Mouse (Mus musculus) forebrain, embryonic 13.5 days (tissue): ENCODE results near the gene Ambra1. TPM values are rescaled to one million over a fixed set of nuclear protein-coding genes. Genes with fewer than 3 reads are reported as not detected.

Experiments
- ATAC-seq: fragments of 200-750 bp; cut with Nextera tagmentation; 2 replicates; pipeline ENCODE4 v1.8.0; 2017
- H3K27ac ChIP-seq: fragments of 300-500 bp; sonication (generic); 2 replicates; pipeline ENCODE4 v1.5.1; 2015; ENCODE audit warnings: inconsistent platforms, mild to moderate bottlenecking, moderate library complexity
- H3K27me3 ChIP-seq: fragments of 300-500 bp; sonication (generic); 2 replicates; pipeline ENCODE4 v1.6.1; 2015; ENCODE audit warnings: mild to moderate bottlenecking, inconsistent platforms
- H3K36me3 ChIP-seq: fragments of 300-500 bp; sonication (generic); 2 replicates; pipeline ENCODE4 v1.6.1; 2015; ENCODE audit warnings: mild to moderate bottlenecking, inconsistent platforms; ENCODE audit not compliant: poor library complexity, severe bottlenecking
- H3K4me1 ChIP-seq: fragments of 300-500 bp; sonication (generic); 2 replicates; pipeline ENCODE4 v1.6.1; 2015; ENCODE audit warnings: inconsistent platforms
- H3K4me2 ChIP-seq: fragments of 300-500 bp; sonication (generic); 2 replicates; pipeline ENCODE4 v1.6.1; 2015; ENCODE audit warnings: inconsistent platforms, mild to moderate bottlenecking, moderate library complexity
- H3K4me3 ChIP-seq: fragments of 300-500 bp; sonication (generic); 2 replicates; pipeline ENCODE4 v1.5.1; 2015; ENCODE audit warnings: mild to moderate bottlenecking, inconsistent platforms
- H3K9ac ChIP-seq: fragments of 300-500 bp; sonication (generic); 2 replicates; pipeline ENCODE4 v1.6.1; 2015; ENCODE audit warnings: mild to moderate bottlenecking, inconsistent platforms
- H3K9me3 ChIP-seq: fragments of 300-500 bp; sonication (generic); replicated peaks from 2 replicates; pipeline ENCODE4 v1.6.1; 2016; ENCODE audit warnings: inconsistent platforms
- WGBS: fragments of 180-500 bp; shearing (Covaris S2); methylation state at CpG from one replicate; pipeline ENCODE4 v1.1.7; 2015; 5-methylcytosine and 5-hydroxymethylcytosine counted together
- polyA plus RNA-seq: library from polyadenylated mRNA; unstranded; fragments of >200 nt; fragmentation: Nextera tagmentation; extraction: Ambion mirVana; gene quantifications from 2 replicates; pipeline ENCODE4 v1.2.1, GENCODE M21; 2015

Ambra1 gene
- 16.2 and 21.2 TPM in 2 replicates for polyA plus RNA-seq

DNA sequence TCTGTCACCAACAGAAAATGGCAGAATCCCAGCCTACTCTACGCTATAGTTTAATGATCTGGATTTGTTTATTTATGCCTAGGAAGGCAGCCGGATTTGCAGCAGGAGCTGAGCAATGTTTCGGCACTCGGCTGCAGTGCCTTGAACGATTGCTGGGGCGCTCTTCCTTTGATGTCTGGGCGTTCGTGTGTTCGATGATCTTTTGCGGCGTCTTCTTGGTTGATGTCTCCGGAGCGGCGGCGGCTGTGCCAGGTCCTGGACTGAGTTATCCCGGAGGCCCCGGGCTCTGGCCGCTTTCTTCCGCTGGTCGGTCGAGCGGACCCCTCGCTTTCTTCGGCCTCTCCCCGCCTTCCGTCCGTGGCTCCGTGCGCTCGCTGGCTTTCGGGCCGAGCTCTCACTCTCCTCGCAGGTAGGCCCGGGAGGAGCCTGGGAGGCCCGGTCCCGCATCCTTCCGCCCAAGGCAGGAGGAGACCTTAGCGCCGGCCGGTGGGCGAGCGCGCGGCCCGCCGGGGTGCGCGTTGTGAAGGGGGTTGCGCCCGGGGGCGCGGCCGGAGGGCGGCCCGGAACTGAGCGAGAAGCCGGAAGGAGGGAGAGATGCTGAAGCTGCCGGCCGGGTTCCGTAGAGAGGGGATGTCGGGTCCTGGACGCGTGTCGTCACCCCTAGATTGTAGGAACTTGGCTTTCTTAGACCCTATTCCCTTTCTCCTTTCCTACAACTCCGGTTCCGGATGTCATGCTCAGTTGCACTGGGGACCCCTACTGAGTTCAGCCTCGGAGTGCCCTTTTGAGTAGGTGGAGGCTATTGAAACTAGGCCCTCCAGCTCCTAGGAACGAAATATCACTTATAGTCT lies at the start of gene Ambra1:
Ambra1 (plus strand) TSS at position 164 of the 851 bp plus-strand sequence.
- Histone ChIP-seq H3K4me3 (peak within 1 kb of the TSS; percentile 100), H3K9me3 (no peaks in the 10 kb centered on the region), H3K4me2 (peak within 1 kb of the TSS; percentile 81), H3K36me3 (no peaks in the 10 kb centered on the region), H3K27me3 (0 out of 2 replicates have a peak, but pooled peaks cover 7% of the 10 kb centered on the region), H3K9ac (peak within 1 kb of the TSS; percentile 99), H3K27ac (peak within 1 kb of the TSS; percentile 91), H3K4me1 (peaks cover 12% of the 10 kb centered on the region)
- ATAC-seq, result peak; percentile 93
- WGBS, result under 1% methylated on average over 65 of the region's 68 CpGs

DNA sequence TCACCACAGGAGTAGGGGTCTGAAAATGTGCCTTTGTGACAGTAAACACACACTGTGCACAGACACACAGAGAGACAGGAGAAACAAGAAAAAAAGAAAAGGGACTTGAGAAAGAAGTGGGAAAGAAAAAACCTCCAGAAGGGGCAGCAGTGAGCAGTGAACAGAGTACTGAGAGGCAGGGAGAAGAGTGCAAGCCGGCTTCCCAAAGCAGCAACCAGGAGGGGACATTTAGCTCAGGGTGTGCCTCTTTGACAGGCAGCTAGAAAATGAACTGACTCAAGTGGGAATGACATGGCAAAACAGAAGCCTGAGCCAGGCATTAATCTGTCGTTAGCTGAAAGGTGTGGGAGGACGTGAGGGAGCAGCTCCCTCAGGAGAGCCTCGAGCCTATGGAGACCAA lies 47.1 kb upstream of the Ambra1 start:
- peaks cover 92% of the 10 kb centered on the region for H3K36me3 ChIP-seq
- H3K27me3 ChIP-seq, result no peaks in the 10 kb centered on the region
- no peak overlapping the region for H3K4me3 ChIP-seq
- no peak for ATAC-seq
- no peaks in the 10 kb centered on the region for H3K9me3 ChIP-seq
- 64% methylated on average over 4 of the region's 4 CpGs for WGBS
- H3K9ac ChIP-seq, result no peak overlapping the region
- no peak overlapping the region for H3K27ac ChIP-seq
- no peak overlapping the region for H3K4me2 ChIP-seq
- no peaks in the 10 kb centered on the region for H3K4me1 ChIP-seq

DNA sequence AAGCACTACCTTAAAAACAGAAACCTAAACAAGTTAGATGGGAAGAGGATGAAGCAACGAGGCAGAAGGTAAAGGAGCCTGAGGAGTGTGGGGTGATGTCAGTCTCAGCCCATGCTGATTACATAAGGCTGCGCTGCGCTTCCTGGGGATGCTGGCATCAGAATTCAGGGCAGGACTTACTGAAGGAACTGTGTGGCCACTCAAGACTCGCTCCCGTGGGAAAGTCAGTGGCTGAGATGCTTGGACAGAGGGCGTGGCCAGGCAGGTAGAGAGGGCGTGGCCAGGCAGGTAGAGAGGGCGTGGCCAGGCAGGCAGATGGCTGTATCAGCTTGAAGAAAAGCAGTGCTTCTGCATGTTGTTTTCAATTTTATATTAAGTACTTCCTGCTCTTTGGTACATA lies 46.0 kb upstream of the Ambra1 start:
- WGBS, result 82% methylated on average over 8 of the region's 8 CpGs
- Histone ChIP-seq H3K4me2 (no peak overlapping the region), H3K9ac (no peak overlapping the region), H3K4me1 (no peaks in the 10 kb centered on the region), H3K9me3 (no peaks in the 10 kb centered on the region), H3K27me3 (no peaks in the 10 kb centered on the region), H3K36me3 (peaks cover 88% of the 10 kb centered on the region), H3K27ac (no peak overlapping the region), H3K4me3 (no peak overlapping the region)
- no peak for ATAC-seq

DNA sequence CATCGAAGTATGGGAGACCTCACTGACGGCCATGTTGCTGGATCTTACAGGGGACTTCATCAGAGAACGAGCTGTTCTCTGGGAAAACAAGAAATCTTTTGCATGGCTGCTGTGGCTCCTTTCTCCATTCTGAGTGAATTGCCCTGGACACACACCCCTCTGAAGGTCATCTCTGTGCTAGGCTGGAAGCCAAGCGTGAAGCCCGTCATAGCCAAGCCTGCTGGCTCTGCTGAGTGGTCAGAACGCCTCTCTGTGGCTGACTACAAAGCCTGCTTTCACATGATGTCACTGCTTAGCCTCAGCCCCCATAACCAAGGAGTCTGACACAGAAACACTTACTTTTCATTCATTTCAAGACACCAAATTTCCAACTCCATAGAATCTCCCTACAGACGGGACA lies 40.5 kb upstream of the Ambra1 start:
- no peaks in the 10 kb centered on the region for H3K9me3 ChIP-seq
- 84% methylated on average over 7 of the region's 7 CpGs for WGBS
- no peak overlapping the region for H3K4me2 ChIP-seq
- H3K27me3 ChIP-seq, result no peaks in the 10 kb centered on the region
- no peak overlapping the region for H3K9ac ChIP-seq
- ATAC-seq, result no peak
- no peak overlapping the region for H3K4me3 ChIP-seq
- H3K36me3 ChIP-seq, result peaks cover 56% of the 10 kb centered on the region
- no peaks in the 10 kb centered on the region for H3K4me1 ChIP-seq
- H3K27ac ChIP-seq, result no peak overlapping the region

DNA sequence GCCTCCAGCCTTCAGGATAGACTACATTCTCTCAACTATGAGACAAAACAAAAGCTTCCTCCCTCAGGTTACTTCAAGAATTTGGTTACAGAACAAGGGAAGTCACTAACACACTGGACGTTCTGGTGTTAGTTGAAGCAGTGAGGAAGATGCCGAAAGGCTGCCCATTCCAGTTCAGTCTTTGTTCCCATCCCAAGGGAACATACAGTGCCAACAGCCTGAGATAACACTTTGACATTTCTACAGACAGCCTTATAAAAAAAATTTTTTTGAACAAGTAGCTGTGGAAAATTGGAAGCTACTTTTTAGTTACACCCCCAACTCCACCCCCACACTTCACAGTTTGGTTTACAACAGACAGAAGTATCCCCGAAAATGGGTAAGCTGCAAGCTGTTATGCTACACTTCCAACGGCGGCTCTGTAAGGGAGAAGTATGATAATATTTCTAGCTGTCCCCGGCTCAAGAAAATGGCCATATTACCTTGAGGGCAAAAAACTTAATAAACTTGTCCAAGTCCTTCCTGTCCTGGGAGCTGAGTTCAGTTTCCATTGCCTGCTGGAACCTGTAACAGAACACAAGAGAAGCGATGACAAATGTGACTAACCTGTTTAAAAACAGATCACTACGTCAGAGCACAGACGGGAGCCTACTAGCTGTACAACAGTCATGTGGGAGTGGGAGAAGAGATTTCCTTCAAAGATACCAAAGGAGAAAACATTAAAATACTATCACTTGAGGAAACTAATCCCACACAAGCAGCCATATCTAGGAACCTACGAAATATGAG lies 34.3 kb upstream of the Ambra1 start:
- H3K36me3 ChIP-seq, result peaks cover 26% of the 10 kb centered on the region
- H3K4me2 ChIP-seq, result no peak overlapping the region
- no peaks in the 10 kb centered on the region for H3K27me3 ChIP-seq
- ATAC-seq, result no peak
- H3K27ac ChIP-seq, result no peak overlapping the region
- H3K9ac ChIP-seq, result no peak overlapping the region
- H3K4me3 ChIP-seq, result no peak overlapping the region
- no peaks in the 10 kb centered on the region for H3K4me1 ChIP-seq
- no peaks in the 10 kb centered on the region for H3K9me3 ChIP-seq
- 92% methylated on average over 10 of the region's 10 CpGs for WGBS

DNA sequence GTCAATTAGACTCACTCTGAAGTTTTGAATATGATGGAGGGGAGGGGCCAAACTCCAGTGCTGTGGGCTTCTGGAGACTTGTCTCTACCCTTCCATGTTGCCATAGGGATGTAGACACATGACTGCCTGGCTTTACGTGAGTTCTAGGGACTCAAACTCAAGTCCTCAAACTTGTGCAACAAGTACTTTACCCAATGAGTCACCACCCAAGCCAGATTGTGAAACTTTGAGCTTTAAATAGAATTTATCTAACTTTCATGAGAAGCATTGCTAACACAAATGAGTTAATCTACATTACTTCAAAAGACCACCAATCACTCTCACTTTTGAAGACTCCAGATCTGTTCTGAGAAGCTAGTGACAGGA lies 33.7 kb upstream of the Ambra1 start:
- Histone ChIP-seq H3K4me3 (no peak overlapping the region), H3K9me3 (no peaks in the 10 kb centered on the region), H3K4me1 (no peaks in the 10 kb centered on the region), H3K36me3 (peaks cover 26% of the 10 kb centered on the region), H3K27ac (no peak overlapping the region), H3K27me3 (no peaks in the 10 kb centered on the region), H3K4me2 (no peak overlapping the region), H3K9ac (no peak overlapping the region)
- WGBS, result 94% methylated on average over 1 of the region's 1 CpGs
- no peak for ATAC-seq

DNA sequence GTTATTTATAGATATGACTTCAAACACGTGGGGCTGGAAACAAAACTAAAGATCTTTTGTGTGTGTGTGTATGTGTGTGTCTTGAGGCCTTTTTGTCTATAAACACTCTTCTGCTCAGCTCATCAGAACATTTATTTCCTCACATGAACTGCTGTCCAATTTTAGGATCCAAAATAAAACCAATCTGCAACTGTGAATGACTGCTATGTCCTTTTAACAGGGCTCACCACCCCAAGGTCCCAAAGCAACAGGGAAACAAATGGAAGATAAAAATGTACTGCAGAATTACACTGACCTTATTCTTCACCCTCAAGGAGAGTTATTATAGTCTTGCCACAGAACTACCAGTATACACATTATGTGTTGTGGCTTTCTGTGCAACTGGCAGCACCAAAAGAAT lies 30.7 kb upstream of the Ambra1 start:
- Histone ChIP-seq H3K27me3 (no peaks in the 10 kb centered on the region), H3K4me3 (no peak overlapping the region), H3K4me1 (no peaks in the 10 kb centered on the region), H3K9me3 (no peaks in the 10 kb centered on the region), H3K36me3 (peaks cover 11% of the 10 kb centered on the region; the same call in 1 of the 2 replicates), H3K9ac (no peak overlapping the region), H3K27ac (no peak overlapping the region), H3K4me2 (no peak overlapping the region)
- 73% methylated on average over 1 of the region's 1 CpGs for WGBS
- no peak for ATAC-seq

DNA sequence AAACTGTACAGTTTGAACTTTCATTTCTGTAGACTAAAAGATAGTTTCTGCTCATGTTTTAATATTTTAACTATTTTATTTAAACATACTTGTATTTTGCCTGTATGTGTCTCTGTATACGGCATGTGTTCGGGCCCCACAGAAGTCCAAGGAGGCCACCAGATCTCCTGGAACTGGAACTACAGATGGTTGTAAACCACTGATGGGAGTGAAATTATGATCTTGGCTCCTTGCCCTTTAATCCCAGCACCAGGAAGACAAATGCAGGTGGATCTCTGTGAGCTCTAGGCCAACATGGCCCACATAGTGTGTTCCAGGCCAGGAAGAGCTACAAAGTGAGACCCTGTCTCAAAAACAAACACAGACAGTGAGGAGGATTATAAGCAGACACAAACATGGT lies 28.6 kb upstream of the Ambra1 start:
- no peaks in the 10 kb centered on the region for H3K4me1 ChIP-seq
- no peak overlapping the region for H3K27ac ChIP-seq
- no peaks in the 10 kb centered on the region for H3K36me3 ChIP-seq
- 97% methylated on average over 2 of the region's 2 CpGs for WGBS
- no peak overlapping the region for H3K9ac ChIP-seq
- ATAC-seq, result no peak
- no peak overlapping the region for H3K4me3 ChIP-seq
- no peak overlapping the region for H3K4me2 ChIP-seq
- no peaks in the 10 kb centered on the region for H3K27me3 ChIP-seq
- H3K9me3 ChIP-seq, result no peaks in the 10 kb centered on the region

DNA sequence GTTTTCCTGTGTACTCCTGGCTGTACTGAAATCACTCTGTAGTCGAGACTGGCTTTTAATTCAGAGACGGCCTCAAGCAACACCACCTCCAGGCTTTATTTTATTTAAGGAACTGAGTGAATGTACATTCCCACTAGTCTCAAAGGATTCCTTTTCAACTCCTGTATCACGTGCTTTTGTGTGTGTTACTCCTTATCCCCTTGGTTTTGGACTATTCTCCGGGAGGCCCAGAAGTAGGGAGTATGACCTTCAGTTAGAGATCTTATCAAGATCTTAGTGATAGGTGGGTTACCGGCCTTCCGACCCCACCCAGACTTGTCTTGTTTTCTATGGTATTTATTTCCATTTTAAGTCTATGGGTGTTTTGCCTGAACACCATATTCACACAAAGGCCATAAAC lies 24.2 kb upstream of the Ambra1 start:
- H3K27ac ChIP-seq, result no peak overlapping the region
- H3K9me3 ChIP-seq, result no peaks in the 10 kb centered on the region
- no peak overlapping the region for H3K9ac ChIP-seq
- H3K27me3 ChIP-seq, result no peaks in the 10 kb centered on the region
- no peaks in the 10 kb centered on the region for H3K36me3 ChIP-seq
- peaks cover 10% of the 10 kb centered on the region for H3K4me1 ChIP-seq
- no peak for ATAC-seq
- H3K4me2 ChIP-seq, result no peak overlapping the region
- H3K4me3 ChIP-seq, result no peak overlapping the region
- WGBS, result 89% methylated on average over 6 of the region's 6 CpGs

DNA sequence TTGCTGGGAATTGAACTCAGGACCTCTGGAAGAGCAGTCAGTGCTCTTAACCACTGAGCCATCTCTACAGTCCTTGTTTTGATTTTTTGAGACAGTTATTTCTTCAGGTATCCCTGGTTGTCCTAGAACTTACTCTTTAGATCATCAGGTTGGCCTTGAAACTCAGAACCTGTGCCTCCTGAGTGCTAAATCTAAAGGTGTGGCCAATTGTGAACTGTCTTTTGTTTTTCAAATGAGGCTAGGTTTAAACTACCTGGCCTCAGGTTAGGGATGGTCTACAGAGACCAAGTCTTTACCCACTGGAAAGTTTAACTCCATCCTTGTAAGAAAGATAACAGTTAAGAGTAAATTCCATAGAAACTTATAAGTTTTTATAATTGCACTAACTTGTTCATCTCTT lies 23.5 kb upstream of the Ambra1 start:
- Histone ChIP-seq H3K27ac (no peak overlapping the region), H3K9me3 (no peaks in the 10 kb centered on the region), H3K4me2 (no peak overlapping the region), H3K4me1 (peaks cover 13% of the 10 kb centered on the region), H3K36me3 (no peaks in the 10 kb centered on the region), H3K9ac (no peak overlapping the region), H3K27me3 (no peaks in the 10 kb centered on the region), H3K4me3 (no peak overlapping the region)
- ATAC-seq, result no peak

DNA sequence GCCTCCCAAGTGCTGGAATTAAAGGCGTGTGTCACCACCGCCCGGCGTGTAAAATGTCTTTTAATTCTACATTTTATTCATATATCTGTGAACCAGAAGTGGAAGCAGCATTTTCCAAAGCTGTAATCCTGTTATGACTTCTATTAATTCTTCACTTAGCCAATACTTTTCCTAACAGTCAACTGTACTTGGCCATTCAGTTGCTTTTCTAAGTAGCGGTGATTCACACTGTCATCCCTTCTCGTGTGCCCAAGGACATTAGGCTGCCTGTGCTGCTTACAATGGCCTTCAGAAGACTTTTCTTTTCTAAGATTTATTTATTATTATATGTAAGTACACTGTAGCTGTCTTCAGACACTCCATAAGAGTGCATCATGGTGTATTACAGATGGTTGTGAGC lies 21.6 kb upstream of the Ambra1 start:
- no peak for ATAC-seq
- Histone ChIP-seq H3K27me3 (no peaks in the 10 kb centered on the region), H3K27ac (no peak overlapping the region), H3K9me3 (no peaks in the 10 kb centered on the region), H3K4me3 (no peak overlapping the region), H3K4me2 (no peak overlapping the region), H3K36me3 (no peaks in the 10 kb centered on the region), H3K4me1 (peaks cover 26% of the 10 kb centered on the region), H3K9ac (no peak overlapping the region)
- WGBS, result 97% methylated on average over 6 of the region's 6 CpGs
